Mouse (Mus musculus): ENCODE measurements around the gene Iglon5.

Gene Iglon5

GRCm38 (mm10) chr7:43465344-43466098 is 24.4 kb downstream of the Iglon5 start:
- peak; percentile 94 for DNase-seq (ENCODE audit: low read depth)

GRCm38 (mm10) chr7:43464864-43465343 is 25.0 kb downstream of the Iglon5 start:
- DNase-seq (ENCODE audit: low read depth) = no peak

- DNase-seq (ENCODE audit: low read depth) = no peak
Measured at GRCm38 (mm10) chr7:43463976-43464375, 25.9 kb downstream of the Iglon5 start.

- no peak for DNase-seq (ENCODE audit: low read depth)
Measured at GRCm38 (mm10) chr7:43462851-43463250, 27.0 kb downstream of the Iglon5 start, which contains the start of gene Vsig10l. Vsig10l (plus strand) TSS chr7:43463151.

GRCm38 (mm10) chr7:43454371-43454770 is 35.5 kb downstream of the Iglon5 start:
- DNase-seq (ENCODE audit: low read depth) = no peak

GRCm38 (mm10) chr7:43453599-43454355 is 36.1 kb downstream of the Iglon5 start:
- DNase-seq (ENCODE audit: low read depth) = no peak

- DNase-seq (ENCODE audit: low read depth) = peak; percentile 67
Measured at GRCm38 (mm10) chr7:43452609-43453008, 37.3 kb downstream of the Iglon5 start.

GRCm38 (mm10) chr7:43451726-43452125 is 38.1 kb downstream of the Iglon5 start:
- DNase-seq (ENCODE audit: low read depth) = no peak

GRCm38 (mm10) chr7:43449811-43450210 is 40.1 kb downstream of the Iglon5 start:
- DNase-seq (ENCODE audit: low read depth) = no peak

GRCm38 (mm10) chr7:43448246-43448645 is 41.6 kb downstream of the Iglon5 start:
- no peak for DNase-seq (ENCODE audit: low read depth)

- DNase-seq (ENCODE audit: low read depth) = no peak
Measured at GRCm38 (mm10) chr7:43447801-43448200, 42.1 kb downstream of the Iglon5 start.

GRCm38 (mm10) chr7:43443917-43444293 is 46.0 kb downstream of the Iglon5 start, which contains the start of the genes Etfb and Gm45233:
Etfb (plus strand) TSS chr7:43444083.
Gm45233 (plus strand) TSS chr7:43444128.
- peak; percentile 98 for DNase-seq (ENCODE audit: low read depth)

- peak; percentile 89 for DNase-seq (ENCODE audit: low read depth)
Measured at GRCm38 (mm10) chr7:43443126-43443916, 46.6 kb downstream of the Iglon5 start.

- peak; percentile 33 for DNase-seq (ENCODE audit: low read depth)
Measured at GRCm38 (mm10) chr7:43442684-43443083, 47.2 kb downstream of the Iglon5 start.

- no peak for DNase-seq (ENCODE audit: low read depth)
Measured at GRCm38 (mm10) chr7:43441071-43441470, 48.8 kb downstream of the Iglon5 start.

- DNase-seq (ENCODE audit: low read depth) = no peak
Measured at GRCm38 (mm10) chr7:43440482-43440881, 49.4 kb downstream of the Iglon5 start, which contains the start of gene Cldnd2. Cldnd2 (plus strand) TSS chr7:43440782.

- DNase-seq (ENCODE audit: low read depth) = no peak
Measured at GRCm38 (mm10) chr7:43438611-43439010, 51.3 kb downstream of the Iglon5 start.

- no peak for DNase-seq (ENCODE audit: low read depth)
Measured at GRCm38 (mm10) chr7:43436341-43437255, 53.3 kb downstream of the Iglon5 start, which contains the start of gene Nkg7. Nkg7 (plus strand) TSS chr7:43437073.

GRCm38 (mm10) chr7:43434676-43435075 is 55.2 kb downstream of the Iglon5 start:
- no peak for DNase-seq (ENCODE audit: low read depth)

- no peak for DNase-seq (ENCODE audit: low read depth)
Measured at GRCm38 (mm10) chr7:43432891-43433290, 57.0 kb downstream of the Iglon5 start.

- DNase-seq (ENCODE audit: low read depth) = no peak
Measured at GRCm38 (mm10) chr7:43429500-43429899, 60.4 kb downstream of the Iglon5 start.
